Mouse (Mus musculus): ENCODE measurements at regions not wholly inside any gene's neighbourhood (a gene's known extent, or its start where the extent isn't known, plus 50 kb on each side); places are given as distances from the start of the nearest gene placed in this dataset.

DNA sequence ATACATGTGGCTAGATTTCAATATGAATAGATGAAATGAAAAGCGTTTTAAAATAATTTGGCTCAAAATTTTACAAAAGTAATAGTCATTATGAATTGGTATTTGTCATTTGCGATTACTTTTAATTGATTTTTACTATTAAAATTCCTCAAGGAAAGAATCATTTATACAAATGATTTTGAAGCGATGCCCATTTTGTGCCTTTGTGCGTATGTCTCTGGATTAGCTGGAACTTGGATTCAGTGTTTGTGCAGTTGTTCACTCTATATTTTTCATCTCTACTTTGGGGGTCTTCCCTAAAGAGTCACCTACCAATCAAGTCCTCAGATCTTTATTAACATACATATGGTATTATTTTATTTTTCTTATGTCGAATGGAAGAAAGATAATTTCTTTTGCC lies 274.3 kb downstream of the Ptprc start:
- Histone ChIP-seq H3K9ac (replicated peaks) (peak overlapping the region; percentile 81), H3K4me3 (replicated peaks) (peak overlapping the region; percentile 74), H3K27ac (peak overlapping the region; percentile 95), H3K4me1 (replicated peaks) (peaks cover 45% of the 10 kb centered on the region), H3K4me2 (replicated peaks) (peak overlapping the region; percentile 71), H3K36me3 (no peaks in the 10 kb centered on the region), H3K27me3 (no peaks in the 10 kb centered on the region), H3K9me3 (no peaks in the 10 kb centered on the region)
- 27% methylated on average over 5 of the region's 5 CpGs for WGBS
- ATAC-seq = no peak

DNA sequence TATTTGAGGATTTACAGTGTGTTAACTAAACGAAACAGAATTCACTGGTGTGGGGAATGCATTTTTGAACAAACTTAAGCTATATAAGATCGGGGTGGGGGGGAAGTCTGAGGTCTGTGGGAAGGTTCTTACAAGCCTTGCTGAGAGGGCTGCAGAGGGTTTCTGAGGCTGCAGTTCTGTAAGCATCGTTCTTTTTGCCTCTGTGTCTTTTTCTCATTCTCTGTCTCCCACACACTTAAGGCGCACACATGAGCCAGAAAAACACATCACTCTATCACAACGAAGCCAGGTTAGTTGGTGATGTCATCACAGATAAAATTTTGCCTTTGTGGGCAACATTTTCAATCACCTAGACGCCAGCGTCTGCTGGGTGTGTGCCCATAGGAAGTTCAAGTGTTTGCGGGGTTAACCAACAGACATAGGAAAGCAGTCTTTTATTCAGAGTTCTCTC lies 274.9 kb downstream of the Ptprc start:
- Histone ChIP-seq H3K4me3 (replicated peaks) (peak overlapping the region; percentile 74), H3K27me3 (no peaks in the 10 kb centered on the region), H3K4me1 (replicated peaks) (peaks cover 41% of the 10 kb centered on the region), H3K36me3 (no peaks in the 10 kb centered on the region), H3K9me3 (no peaks in the 10 kb centered on the region), H3K4me2 (replicated peaks) (peak overlapping the region; percentile 71), H3K27ac (peak overlapping the region; percentile 95), H3K9ac (replicated peaks) (peak overlapping the region; percentile 81)
- under 1% methylated on average over 8 of the region's 8 CpGs for WGBS
- peak; percentile 57 for ATAC-seq

DNA sequence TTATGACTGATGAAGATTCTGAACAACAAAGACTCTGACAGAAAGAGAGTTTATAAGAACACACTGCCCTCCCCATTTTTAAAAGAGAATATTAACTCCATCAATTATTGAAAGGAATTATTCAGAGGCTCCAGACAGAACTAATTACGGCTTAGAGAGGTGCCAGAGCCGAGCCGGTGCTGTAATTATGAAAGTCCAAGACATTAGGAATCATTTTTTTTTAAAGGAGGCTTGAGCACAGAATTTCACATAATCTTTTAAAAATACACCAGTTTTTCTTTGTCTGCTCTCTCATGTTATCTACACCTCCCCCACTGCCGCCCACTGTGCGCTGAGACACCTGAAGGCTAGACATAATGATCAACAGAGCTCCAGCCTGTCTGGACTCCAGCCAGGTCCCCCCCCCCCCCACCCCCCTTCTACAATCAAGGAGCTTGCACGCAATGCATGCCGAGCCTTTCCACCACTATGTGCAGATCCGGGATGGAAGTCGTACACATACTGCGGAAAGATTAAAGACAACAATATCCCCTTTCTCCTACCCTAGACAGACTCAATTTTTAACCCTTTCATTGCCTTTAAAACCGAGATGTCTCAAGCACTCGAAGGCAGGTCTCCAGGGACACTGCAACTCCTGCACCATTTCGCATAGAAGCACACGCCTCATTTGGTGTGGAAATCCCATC lies 275.4 kb downstream of the Ptprc start:
- H3K9me3 ChIP-seq = no peaks in the 10 kb centered on the region
- under 1% methylated on average over 14 of the region's 14 CpGs for WGBS

DNA sequence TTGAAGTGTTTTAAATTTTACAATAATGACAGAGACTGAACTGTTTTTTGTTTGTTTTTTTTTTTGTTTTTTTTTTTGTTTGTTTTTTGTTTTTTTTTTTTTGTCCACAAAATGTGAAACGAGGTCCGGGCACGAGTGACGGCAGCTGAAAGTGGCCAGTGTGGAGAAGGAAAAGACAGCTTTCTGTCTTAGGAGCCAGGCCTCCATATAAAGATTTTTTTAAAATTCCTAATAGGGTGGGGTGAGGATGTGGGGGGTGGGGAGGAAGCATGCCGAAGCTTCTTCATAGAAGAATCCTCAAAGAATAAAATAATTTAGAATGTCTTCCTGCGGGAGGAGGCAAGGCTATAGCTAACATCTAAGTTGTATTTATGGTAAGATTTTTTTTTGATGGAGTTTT lies 276.2 kb downstream of the Ptprc start:
- H3K4me2 ChIP-seq (replicated peaks) = peak overlapping the region; percentile 58
- peak overlapping the region; percentile 81 for H3K9ac ChIP-seq (replicated peaks)
- no peaks in the 10 kb centered on the region for H3K9me3 ChIP-seq
- peaks cover 28% of the 10 kb centered on the region for H3K4me1 ChIP-seq (replicated peaks)
- H3K4me3 ChIP-seq (replicated peaks) = peak overlapping the region; percentile 74
- ATAC-seq = no peak
- 1% methylated on average over 6 of the region's 6 CpGs for WGBS
- no peaks in the 10 kb centered on the region for H3K27me3 ChIP-seq
- no peaks in the 10 kb centered on the region for H3K36me3 ChIP-seq
- H3K27ac ChIP-seq = peak overlapping the region; percentile 95

More for the DNA sequence above, 275.4 kb downstream of the Ptprc start:
- Histone ChIP-seq H3K4me3 (replicated peaks) (peak overlapping the region; percentile 74), H3K9ac (replicated peaks) (peak overlapping the region; percentile 81), H3K36me3 (no peaks in the 10 kb centered on the region), H3K27ac (peak overlapping the region; percentile 95), H3K27me3 (no peaks in the 10 kb centered on the region), H3K4me2 (replicated peaks) (peak overlapping the region; percentile 71), H3K4me1 (replicated peaks) (peaks cover 36% of the 10 kb centered on the region)
- ATAC-seq = peak; percentile 94

DNA sequence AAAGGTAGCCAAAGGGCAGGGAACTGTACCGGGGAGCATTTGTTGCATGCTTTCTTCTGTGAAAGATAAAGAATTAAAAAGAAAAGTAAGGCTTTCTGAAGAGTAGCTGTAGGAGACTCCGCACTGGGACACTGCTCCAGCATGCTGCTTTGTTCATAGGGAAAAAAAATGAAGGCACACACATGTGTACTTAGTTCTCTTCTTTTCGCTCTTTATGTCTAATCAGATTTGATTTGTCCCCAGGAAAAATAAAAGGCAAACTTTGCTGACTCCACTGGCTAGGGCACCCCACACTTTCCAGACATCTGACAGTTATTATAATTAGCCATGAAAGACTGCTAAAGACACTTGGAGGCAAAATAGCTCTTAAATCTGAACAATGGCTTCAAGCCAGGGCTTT lies 276.6 kb downstream of the Ptprc start:
- peaks cover 24% of the 10 kb centered on the region for H3K4me1 ChIP-seq (replicated peaks)
- H3K27me3 ChIP-seq = no peaks in the 10 kb centered on the region
- H3K27ac ChIP-seq = peak overlapping the region; percentile 95
- under 1% methylated on average over 3 of the region's 3 CpGs for WGBS
- H3K9me3 ChIP-seq = no peaks in the 10 kb centered on the region
- no peaks in the 10 kb centered on the region for H3K36me3 ChIP-seq
- peak overlapping the region; percentile 81 for H3K9ac ChIP-seq (replicated peaks)
- H3K4me3 ChIP-seq (replicated peaks) = peak overlapping the region; percentile 74
- H3K4me2 ChIP-seq (replicated peaks) = peak overlapping the region; percentile 58
- peak; percentile 16; the same call in 1 of the 2 replicates for ATAC-seq

DNA sequence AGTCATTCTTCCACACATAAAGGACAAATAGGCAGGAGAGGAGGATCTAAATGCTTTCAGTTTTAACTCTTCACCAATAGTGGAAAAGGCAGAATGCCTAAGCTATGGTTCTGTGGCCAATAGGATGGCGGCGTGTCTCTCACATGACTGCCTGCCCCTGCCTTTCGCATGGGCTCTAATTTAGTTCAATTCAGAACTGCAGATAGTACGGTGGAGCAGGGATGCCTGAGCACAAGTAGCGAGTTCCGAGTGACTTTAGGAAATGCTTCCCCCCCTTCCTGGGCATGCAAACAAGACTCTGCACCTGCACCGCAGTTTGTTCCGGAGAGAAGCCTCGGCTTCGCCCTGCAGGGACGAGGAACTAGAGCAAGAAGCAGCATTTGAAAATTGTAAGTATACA lies 277.1 kb downstream of the Ptprc start:
- Histone ChIP-seq H3K9ac (replicated peaks) (peak overlapping the region; percentile 81), H3K4me1 (replicated peaks) (peaks cover 23% of the 10 kb centered on the region), H3K4me3 (replicated peaks) (peak overlapping the region; percentile 74), H3K4me2 (replicated peaks) (peak overlapping the region; percentile 58), H3K27me3 (no peaks in the 10 kb centered on the region), H3K36me3 (no peaks in the 10 kb centered on the region), H3K27ac (peak overlapping the region; percentile 95), H3K9me3 (no peaks in the 10 kb centered on the region)
- peak; percentile 93 for ATAC-seq
- WGBS = under 1% methylated on average over 11 of the region's 11 CpGs

DNA sequence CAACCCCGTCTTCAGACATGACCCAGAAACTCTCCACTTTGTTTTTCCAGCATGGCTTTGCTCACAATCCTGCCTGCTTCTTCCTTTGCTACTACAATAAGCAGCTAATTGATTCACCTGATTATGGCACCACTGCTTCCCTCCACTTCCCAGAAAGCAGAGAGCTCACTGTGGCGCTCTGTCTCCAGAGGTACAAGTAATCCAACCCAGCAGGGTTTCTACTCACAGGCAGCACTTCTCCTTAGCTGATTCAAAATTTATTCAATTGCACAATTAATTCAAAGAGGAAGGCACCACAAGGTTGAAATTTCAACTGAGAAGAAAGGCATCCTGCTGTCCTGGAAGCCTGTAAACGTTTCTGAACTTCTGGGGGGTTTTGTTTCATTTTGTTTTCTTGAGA lies 293.9 kb downstream of the Ptprc start:
- Histone ChIP-seq H3K27me3 (no peaks in the 10 kb centered on the region), H3K9me3 (no peaks in the 10 kb centered on the region), H3K4me2 (replicated peaks) (no peak overlapping the region), H3K4me1 (replicated peaks) (peaks cover 14% of the 10 kb centered on the region), H3K27ac (no peak overlapping the region), H3K9ac (replicated peaks) (no peak overlapping the region), H3K36me3 (no peaks in the 10 kb centered on the region), H3K4me3 (replicated peaks) (no peak overlapping the region)
- WGBS = 19% methylated on average over 3 of the region's 3 CpGs
- ATAC-seq = no peak

DNA sequence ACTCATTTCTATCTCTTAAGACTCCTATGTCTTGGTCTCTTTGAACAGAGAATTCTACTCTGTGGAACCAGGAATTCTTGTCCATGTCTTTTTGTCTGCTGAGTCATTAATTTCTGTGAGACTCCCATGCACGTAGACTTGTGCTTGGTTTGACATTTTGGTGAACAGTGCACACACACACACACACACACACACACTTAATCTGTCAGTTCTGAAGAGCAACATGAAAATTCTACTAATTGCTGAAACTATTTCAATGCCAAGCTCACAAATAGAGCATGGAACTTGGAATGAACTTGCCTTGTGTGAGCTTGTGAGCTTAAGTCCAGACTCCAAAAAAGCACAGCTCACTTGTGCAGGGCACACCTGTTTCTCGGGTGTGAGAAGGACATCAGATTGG lies 301.1 kb downstream of the Ptprc start:
- H3K27ac ChIP-seq = no peak overlapping the region
- no peaks in the 10 kb centered on the region for H3K27me3 ChIP-seq
- H3K36me3 ChIP-seq = no peaks in the 10 kb centered on the region
- no peaks in the 10 kb centered on the region for H3K9me3 ChIP-seq
- no peak overlapping the region for H3K9ac ChIP-seq (replicated peaks)
- no peak overlapping the region for H3K4me3 ChIP-seq (replicated peaks)
- H3K4me2 ChIP-seq (replicated peaks) = no peak overlapping the region
- ATAC-seq = no peak
- WGBS = 72% methylated on average over 2 of the region's 2 CpGs
- no peaks in the 10 kb centered on the region for H3K4me1 ChIP-seq (replicated peaks)

DNA sequence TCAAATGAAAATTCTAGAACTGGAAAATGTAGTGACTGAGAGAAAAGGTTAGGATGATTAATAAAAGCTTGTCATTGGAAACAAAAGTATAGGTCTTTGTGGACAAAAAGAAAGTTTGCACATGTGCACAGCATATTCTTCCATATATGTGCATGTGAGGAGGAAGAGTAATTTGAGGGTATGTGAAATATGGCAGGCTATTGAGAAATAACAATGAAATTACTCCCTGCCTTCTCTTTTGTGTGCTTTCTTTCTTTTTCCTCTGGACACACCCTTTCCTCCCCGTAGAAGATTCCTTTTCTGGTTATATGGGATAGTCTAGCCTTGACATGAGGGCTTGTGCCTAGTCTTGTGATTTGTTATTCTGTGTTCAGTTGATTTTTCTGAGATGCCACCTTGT lies 301.9 kb downstream of the Ptprc start:
- ATAC-seq = no peak
- H3K9ac ChIP-seq (replicated peaks) = no peak overlapping the region
- H3K27me3 ChIP-seq = no peaks in the 10 kb centered on the region
- no peak overlapping the region for H3K27ac ChIP-seq
- H3K36me3 ChIP-seq = no peaks in the 10 kb centered on the region
- H3K4me2 ChIP-seq (replicated peaks) = no peak overlapping the region
- H3K9me3 ChIP-seq = no peaks in the 10 kb centered on the region
- 56% methylated on average over 1 of the region's 1 CpGs for WGBS
- H3K4me1 ChIP-seq (replicated peaks) = no peaks in the 10 kb centered on the region
- no peak overlapping the region for H3K4me3 ChIP-seq (replicated peaks)

DNA sequence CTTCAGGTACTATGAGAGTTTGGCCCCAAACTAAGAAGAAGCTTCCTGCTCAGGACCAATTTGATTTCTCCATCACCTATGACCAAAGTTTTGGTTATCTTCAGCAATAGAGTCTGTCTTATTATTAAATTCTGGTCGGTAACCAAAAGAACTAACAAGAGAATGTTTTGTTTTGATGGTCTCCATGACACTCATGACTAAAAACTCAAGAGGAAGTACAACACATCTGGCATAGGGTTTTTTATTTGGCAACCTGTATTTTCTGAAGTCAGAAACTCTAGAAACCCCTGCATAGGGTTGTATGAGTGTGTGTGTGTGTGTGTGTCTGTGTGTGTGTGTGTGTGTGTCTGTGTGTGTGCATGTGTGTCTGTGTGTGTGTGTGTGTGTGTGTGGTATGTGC lies 310.5 kb downstream of the Ptprc start:
- Histone ChIP-seq H3K9ac (replicated peaks) (no peak overlapping the region), H3K4me2 (replicated peaks) (no peak overlapping the region), H3K27ac (no peak overlapping the region), H3K4me1 (replicated peaks) (no peaks in the 10 kb centered on the region), H3K4me3 (replicated peaks) (no peak overlapping the region), H3K27me3 (no peaks in the 10 kb centered on the region), H3K9me3 (no peaks in the 10 kb centered on the region), H3K36me3 (no peaks in the 10 kb centered on the region)
- 74% methylated on average over 1 of the region's 1 CpGs for WGBS
- ATAC-seq = no peak

DNA sequence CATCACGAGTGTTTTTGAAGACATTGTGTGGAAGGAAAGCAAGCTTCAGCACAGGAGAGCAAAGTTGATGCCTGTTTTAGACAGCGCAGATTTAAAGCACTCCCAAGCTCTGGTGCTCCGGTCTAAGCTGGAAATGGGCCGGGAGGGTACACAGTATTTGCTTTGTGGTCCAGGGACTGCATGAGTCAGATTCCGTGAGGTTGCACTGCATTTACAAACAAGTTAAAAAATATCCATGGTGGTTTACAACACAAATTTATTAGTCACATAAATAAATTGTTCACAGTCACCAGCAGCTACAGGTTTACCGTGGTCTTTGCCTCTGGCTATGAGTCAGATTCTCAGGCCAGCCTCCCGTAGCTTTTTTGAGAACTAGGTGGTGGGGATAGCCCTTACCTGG lies 312.0 kb downstream of the Ptprc start:
- 92% methylated on average over 7 of the region's 7 CpGs for WGBS

DNA sequence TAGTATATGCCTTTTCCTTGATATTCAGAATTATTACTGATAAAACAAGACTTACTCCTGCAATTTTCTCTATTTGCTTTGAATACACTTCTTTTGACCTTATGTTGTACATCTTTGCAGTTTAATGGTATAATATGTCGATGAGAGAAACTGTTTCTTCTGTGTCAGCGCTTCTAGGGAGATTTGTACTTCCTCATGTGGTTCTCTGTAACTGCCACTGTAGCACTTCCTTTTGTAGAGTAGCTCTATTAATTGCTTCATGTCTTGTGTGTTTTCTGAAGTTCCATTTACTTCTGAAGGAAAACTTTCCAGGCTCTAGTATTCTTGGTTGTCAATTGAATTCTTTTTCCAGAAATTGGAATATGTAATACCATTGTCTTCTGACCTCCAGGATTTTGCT lies 323.2 kb downstream of the Ptprc start:
- Histone ChIP-seq H3K4me3 (replicated peaks) (no peak overlapping the region), H3K36me3 (no peaks in the 10 kb centered on the region), H3K27ac (no peak overlapping the region), H3K9me3 (no peaks in the 10 kb centered on the region), H3K4me2 (replicated peaks) (no peak overlapping the region), H3K4me1 (replicated peaks) (no peaks in the 10 kb centered on the region), H3K27me3 (no peaks in the 10 kb centered on the region), H3K9ac (replicated peaks) (no peak overlapping the region)
- WGBS = 94% methylated on average over 2 of the region's 2 CpGs
- ATAC-seq = no peak

More for the DNA sequence above, 312.0 kb downstream of the Ptprc start:
- ATAC-seq = no peak
- no peak overlapping the region for H3K9ac ChIP-seq (replicated peaks)
- H3K36me3 ChIP-seq = no peaks in the 10 kb centered on the region
- H3K4me2 ChIP-seq (replicated peaks) = no peak overlapping the region
- H3K4me1 ChIP-seq (replicated peaks) = no peaks in the 10 kb centered on the region
- no peak overlapping the region for H3K4me3 ChIP-seq (replicated peaks)
- no peaks in the 10 kb centered on the region for H3K27me3 ChIP-seq
- no peak overlapping the region for H3K27ac ChIP-seq
- H3K9me3 ChIP-seq = no peaks in the 10 kb centered on the region
